Mouse (Mus musculus): ENCODE results near the gene Sostdc1.

The Sostdc1 gene

DNA sequence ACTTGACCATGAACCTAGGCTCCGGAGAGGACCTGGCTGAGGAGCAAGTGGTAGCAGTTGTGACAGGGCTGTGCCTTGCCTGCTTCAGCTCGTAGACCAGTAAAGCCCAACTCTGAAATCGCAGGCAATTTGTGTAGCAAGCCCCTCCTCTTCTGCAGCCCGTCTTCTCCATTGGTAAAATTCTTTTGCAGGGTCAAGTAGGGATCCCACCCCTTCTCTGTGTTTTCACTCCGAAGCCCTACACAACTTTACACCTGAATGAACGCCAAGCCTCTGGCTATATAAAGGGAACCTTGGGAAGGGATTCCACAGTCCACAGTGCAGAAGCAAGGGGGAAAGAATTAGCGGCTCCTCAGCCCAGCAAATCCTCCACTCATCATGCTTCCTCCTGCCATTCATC is at the start of gene Sostdc1:
TSS of gene Sostdc1 (plus strand) at position 224 of the 400 bp plus-strand sequence.
- no peak for DNase-seq (ENCODE audit: low spot score)

DNA sequence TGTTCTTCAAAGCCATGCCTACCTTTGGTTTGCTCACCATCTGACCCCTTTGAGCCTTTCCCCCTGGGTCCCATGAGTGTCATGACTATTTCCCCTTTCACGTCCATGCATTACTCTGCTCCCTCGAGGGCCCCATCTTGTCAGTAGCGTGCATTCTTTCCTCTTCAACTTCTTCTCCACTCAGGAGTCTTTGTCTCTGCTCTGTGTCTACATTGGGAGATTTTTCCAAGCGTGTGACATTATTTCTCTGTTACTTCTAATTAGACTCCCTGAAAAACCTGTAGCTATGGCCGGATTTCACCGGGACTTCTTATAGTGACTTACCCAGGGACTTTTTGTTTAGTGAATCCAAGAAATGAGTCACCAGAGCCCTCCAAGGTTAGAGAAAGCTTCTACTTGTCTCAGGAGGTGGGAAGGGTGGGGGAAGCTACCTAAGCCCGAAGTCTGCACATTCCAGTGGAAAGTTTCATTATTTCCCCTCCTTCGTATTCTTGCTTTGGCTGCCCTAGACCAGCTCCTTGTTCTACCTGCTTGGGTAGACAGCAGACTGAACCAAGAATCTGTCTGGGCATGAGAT is 46.2 kb upstream of the Sostdc1 start:
- no peak for DNase-seq (ENCODE audit: low spot score)

DNA sequence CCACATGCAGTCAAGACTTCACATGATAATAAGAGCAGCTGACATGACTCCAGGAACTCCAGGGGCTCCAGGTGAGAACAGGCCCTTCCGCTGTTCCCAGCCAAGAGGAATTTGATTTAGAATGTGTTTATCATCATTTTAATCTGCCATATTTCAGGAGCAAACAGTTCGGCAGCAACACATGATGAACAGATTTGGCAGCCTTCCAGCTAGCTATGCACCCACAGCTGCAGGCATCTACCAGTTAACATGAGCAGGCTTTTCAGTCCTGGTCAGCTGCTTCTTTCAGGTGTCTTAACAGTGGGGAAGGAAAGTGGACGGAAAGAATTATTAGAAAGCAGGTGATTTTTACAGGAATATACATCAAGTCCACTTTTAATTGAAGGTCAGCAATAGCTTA is 39.1 kb upstream of the Sostdc1 start:
- no peak for DNase-seq (ENCODE audit: low spot score)

DNA sequence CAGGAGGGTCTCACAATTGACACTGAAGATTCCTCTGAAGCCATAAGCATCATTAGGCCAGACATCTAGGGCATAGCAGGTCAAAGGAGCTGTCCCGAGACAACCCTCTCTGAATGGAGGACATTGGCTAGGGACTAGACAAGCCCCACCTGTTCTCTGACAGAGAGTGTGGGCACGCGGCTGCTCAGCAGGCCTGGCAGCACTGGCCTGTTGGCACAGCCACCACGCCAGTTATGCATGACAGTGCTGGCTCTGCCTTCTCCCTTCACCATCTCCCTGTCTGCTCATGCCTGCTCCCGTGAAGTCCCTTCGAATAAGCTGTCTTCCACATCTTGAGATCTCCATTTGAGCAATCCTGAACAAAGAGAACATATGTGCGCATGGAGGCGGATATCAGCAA is 24.3 kb upstream of the Sostdc1 start:
- DNase-seq (ENCODE audit: low spot score): no peak

DNA sequence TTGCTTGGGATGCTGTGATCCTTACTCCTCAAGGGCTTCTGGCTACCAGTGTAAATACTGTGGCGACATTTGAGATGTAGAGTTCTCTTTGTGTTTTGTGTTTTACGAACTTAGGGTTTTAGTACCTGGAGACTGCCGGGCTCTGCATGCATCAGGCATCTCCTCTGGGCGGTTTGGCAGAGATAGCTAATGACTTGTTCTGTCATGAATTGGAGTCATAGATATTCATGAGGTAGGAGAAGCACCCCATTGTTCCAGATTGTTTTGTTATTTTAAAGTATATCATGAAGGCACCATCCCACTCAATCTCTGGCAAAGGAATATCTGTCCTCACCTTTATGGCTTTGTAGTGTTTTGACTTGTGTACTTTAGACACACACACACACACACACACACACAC is 23.5 kb upstream of the Sostdc1 start:
- no peak for DNase-seq (ENCODE audit: low spot score)

DNA sequence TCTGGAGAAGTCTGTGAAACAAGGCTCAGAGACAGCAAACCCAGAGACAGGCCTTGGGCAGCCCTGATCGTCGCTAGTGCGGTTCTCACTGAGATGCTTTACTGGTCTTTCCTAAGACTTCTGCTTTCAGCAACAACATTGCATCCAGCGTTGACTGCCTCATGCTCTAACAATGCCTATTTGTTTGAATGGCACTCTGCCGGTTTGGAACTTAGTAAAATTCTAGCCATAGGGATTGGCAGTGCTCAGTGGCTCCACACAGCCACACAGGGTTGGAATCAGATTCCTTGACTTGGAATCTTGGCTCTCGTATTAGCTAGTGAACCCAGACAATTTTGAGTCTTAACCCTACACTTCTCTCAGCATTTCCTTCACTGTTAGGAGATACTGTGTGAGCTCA is 22.6 kb upstream of the Sostdc1 start:
- DNase-seq (ENCODE audit: low spot score): no peak

DNA sequence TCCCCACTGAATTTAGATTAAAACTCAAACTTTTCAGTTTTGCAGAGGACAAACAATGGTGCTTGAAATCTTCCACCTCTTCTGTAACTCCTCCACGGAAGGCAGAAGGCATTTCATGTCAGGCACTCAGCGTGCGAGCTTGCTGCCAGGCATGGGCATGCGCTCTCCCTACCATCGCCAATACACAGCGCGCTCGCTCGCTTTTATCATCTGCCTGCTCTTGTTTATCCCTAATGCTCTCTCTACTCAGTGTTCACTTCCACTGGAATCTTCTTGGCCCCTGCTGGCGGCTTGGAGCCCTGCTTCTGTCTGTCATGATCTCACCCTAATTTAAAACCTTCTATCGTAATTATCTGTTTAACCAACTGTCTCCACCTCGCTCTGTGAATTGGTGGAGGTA is 11.6 kb upstream of the Sostdc1 start:
- DNase-seq (ENCODE audit: low spot score): no peak

DNA sequence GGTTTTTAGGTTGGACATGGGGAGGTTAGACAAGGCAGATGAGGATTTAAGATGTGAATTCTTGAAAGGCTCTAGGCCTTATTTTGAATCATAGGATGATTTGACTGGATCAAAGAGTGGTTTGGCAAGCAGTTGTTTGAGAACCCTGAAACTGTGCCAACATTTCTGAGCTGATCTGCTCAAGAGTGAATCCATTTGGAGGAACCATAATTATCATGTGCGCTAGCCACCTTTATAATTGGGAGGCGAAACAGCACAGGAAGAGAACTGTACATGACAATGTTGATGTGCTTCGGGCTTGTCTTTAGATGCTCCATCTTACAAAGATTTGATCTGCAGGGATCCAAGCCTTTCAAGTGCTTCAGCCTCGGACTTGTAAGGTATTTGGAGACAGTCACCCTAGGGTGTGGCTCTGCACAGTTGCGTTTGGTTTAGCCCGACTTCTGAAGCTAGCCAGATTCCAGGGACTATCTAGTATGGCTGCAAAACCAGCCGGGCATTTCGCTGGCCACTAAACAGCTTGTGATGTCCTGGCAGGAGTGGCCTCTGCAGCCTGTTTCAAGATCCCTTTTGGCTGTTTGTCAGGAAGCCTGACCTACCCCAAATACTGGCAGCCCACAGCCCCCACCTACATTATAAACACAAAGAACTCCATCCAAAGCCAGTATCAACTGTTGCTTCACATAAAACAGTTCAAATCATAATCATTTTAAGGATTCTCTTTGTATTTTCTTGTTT is 10.9 kb upstream of the Sostdc1 start:
- DNase-seq (ENCODE audit: low spot score): no peak

DNA sequence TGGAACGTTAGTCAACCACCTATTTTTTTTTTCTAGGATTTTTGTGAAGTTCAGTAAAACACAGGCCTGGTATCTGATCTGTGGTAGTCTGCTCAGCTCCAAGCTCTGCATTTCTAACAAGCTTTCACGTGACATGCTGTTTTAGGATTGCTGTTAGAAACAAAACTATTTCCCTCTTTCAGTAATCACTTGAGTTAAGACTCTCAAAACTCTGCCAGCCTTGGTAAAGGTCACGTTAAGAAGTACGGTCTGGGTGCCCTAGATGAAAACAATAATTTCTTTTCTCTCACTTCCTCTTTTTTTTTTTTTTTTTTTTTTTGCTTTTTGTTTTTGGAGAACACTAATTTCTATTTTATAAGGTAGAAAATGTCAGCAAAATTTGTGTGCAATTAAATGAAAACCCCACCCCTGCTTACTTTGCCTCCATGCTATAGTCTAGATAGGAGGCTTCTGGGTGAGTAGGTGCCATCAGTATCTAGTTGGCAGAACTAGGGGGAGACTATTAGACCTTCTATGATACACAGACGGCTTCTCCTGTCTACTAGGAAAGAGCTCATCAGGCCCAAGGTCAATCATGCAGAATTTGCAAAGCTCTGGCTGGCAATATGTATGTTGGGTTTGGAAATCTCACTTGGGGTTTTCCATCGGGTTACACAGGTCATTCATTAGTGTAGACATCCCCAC is 5.1 kb upstream of the Sostdc1 start:
- DNase-seq (ENCODE audit: low spot score): no peak

DNA sequence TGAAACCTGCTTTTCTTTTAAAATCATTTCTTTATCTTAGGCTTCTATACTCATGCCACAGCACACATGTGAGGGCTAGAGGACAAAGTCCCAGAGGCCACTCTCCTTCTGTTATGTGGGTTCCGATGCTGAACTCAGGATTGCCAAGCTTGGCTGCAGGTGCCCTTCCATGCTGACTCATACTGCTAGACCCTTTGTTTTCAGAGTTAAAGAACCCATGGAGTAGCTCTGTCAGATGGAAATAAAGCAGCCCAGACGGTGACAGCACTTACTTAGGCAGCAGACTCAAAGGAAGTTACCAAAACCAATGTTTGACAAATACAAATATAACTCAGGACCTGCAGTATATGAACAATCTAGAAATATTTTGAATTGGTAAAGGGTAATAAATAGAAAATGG is 924 bp upstream of the Sostdc1 start:
- no peak for DNase-seq (ENCODE audit: low spot score)

DNA sequence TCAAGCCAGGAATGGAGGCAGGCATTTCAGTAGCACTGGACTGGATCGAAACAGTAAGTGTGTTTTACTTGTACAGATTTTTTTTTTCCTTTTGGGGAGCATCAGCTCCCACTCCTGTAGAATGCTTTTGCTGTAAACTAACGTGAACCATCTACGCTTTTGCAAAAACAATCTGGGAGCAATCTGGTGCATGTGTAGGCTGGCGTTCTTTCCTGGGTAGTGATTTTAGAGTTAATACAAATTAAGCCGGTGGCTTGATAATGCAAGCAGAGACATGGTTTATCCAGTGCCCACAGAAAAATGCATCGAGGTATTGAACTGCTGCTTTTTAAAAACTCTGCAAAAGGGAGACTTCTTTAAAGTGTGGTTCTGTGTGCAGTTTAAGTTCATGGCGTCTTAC is 507 bp downstream of the Sostdc1 start:
- DNase-seq (ENCODE audit: low spot score): no peak

DNA sequence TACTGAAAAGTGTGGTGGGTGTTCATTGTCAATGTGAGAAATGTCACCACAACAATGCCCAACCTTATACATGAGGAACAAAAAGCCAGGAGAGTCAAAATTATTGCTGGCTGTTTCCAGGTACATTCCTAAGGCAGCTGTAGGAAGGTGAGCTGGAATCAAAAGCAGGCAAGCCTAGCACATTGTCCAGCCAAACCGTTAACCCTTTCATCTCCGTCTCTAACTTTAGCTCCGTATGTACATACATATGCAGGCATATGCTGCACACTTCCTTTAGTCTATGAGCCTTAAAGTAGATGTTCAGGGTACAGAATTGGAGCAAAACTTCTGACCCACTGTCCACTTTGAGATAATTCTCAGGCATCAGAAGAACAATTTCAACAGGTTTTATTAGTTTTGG is 1.6 kb downstream of the Sostdc1 start:
- no peak for DNase-seq (ENCODE audit: low spot score)

DNA sequence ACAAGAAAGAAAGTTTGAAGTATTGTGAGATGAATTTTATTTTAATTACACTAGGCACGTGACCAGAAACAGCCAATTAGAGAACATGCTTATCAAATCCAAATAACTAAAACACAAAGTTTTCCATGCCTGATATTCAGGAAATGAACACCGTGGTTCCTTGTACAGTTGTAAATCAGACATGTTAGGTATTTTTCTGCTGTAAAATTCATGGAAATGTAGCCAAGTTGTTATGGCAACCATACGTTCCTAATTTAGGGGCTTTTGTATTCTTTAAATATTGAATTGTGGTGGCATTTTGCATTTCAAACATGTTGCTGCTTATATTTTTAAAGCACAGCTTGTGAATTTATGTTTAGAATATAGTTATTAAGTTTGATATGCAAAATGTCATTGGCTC is 2.1 kb downstream of the Sostdc1 start:
- DNase-seq (ENCODE audit: low spot score): no peak

DNA sequence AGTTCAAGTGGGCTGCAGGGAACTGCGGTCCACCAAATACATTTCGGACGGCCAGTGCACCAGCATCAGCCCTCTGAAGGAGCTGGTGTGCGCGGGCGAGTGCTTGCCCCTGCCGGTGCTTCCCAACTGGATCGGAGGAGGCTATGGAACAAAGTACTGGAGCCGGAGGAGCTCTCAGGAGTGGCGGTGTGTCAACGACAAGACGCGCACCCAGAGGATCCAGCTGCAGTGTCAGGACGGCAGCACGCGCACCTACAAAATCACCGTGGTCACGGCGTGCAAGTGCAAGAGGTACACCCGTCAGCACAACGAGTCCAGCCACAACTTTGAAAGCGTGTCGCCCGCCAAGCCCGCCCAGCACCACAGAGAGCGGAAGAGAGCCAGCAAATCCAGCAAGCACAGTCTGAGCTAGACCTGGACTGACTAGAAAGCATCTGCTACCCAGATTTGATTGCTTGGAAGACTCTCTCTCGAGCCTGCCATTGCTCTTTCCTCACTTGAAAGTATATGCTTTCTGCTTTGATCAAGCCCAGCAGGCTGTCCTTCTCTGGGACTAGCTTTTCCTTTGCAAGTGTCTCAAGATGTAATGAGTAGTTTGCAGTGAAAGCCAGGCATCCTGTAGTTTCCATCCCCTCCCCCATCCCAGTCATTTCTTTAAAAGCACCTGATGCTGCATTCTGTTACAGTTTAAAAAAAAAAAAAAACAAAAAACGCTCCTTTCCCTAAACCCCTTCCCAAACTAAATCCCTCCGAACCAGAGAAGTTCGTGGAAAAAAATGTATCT is 3.3 kb downstream of the Sostdc1 start:
- peak; percentile 29 for DNase-seq (ENCODE audit: low spot score)

DNA sequence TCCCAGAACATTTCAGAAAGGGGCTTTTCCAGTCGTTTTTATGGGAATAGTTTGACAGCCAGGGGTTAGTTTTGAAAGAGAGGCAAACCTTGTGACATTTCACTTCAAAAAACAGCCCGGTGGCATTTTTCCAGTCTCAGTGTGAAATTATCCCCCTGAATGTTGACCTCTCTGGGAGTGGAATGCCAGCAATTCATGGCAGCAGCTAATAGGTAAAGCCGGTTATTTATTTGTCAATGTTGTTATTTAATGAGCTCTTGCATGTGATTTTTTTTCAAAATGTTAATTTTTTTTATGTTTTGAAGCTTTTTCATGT is 3.8 kb downstream of the Sostdc1 start:
- DNase-seq (ENCODE audit: low spot score): no peak

DNA sequence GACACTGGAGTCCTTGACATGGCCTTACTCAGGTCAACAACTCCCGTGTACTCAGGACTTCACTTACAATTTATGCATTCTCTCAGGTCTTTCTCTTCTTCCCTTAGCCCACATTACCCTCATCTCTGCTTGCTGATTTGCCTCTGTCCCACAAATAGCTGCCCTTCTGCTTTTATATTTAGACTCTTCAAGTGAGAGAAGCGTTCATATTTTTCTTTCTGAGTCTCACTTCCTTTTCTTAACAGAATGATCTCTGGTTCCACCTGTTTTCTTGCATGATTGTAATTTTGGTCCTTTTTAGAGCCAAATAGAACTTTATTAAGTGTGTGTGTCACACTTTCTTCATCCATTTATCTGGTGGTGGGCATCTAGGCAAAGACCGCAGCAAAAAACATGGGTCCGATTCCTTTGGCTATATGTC is 12.2 kb downstream of the Sostdc1 start:
- no peak for DNase-seq (ENCODE audit: low spot score)

DNA sequence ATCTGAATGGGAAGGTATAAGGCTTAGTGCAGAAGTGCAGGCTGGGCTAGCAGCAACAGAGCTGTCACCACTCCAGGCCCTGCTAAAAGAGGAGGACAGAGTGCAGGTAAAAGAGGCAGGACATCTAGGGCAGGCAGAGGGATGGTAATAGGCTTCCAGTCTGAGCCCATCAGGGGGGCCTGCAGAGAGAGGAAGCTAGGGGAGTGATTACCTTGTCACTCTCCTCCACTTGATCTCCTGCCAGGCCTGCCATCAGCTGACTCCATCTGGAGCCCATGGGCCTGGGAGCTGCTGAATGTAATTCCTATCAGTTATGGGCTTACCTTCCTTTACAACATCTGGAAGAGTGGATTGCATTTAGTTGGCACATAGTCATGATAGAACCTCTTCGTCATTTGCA is 18.7 kb downstream of the Sostdc1 start:
- DNase-seq (ENCODE audit: low spot score): no peak

DNA sequence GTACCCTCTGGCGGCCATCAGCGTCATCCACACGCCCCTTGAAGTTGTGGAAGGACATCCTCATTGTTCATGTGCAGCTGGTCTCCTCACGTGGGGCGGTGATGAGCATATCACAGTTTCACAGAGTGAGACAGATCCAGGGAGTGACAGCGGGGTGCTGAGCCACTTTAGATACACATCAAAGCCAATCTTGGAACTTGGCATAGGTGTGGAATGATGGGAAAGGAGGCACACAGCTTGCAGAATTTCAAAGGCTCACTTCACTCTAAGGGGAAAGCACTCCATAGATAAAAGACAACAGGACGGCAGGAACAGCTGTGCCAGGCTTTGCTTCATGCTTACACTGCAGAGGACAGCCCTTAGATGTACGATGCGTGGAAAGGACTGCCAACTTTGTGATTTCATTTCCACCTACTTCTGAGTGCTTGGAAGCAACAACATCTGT is 19.9 kb downstream of the Sostdc1 start:
- no peak for DNase-seq (ENCODE audit: low spot score)

DNA sequence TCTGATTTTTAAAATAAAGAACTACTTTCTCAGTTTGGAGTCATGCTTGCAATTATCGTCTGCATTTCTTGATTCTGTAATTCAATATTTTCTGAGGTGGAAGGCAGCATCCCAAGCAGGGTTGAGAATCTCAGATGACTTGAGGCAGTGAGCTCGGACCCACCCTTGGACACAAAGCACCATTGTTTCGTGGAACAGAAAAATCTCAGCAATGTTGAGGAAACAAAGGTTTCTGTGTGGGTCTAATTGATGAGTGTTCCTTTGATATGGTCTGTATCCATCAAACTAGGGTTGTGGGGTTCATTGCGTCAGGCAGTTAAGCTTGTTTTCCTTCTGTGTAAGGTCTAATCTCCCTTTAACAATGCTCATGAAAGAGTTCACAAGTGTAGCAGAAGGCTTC is 30.2 kb downstream of the Sostdc1 start:
- no peak for DNase-seq (ENCODE audit: low spot score)

DNA sequence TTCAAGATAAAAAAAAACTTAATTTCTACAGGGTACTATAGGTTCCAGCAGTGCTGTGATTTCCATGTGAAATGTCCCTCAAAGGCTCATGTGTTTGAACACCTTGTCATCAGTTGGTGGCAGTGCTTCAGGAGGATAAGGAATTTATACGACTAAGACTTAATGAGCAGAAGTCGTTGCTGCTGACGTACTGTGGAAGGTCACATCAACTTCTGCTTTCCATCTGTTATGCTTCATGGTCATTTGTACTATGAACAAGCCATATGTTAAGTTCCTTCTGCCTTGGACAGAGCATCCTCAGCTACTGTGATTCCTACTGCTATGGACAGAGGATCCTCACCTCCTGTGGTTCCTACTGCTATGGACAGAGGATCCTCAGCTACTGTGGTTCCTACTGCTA is 46.1 kb downstream of the Sostdc1 start:
- DNase-seq (ENCODE audit: low spot score): no peak

DNA sequence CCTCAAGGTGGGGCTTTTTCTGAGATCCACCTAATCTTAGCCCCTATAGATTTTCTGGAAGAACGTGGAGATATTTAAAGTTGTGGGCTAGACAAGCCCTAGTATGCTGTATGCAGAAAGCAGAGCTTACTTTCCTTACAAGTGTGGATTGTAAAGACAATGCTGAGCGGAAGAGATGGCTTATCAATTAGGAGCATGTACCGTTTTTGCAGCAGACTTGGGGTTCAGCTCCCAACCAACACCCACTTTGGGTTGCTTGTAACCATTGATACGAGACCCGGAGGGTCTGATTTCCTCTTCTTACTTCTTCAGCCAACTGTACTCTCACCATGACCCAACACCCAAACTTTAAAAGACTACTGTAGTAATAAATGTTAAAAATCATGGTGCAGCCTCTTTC is 46.8 kb downstream of the Sostdc1 start:
- DNase-seq (ENCODE audit: low spot score): no peak

DNA sequence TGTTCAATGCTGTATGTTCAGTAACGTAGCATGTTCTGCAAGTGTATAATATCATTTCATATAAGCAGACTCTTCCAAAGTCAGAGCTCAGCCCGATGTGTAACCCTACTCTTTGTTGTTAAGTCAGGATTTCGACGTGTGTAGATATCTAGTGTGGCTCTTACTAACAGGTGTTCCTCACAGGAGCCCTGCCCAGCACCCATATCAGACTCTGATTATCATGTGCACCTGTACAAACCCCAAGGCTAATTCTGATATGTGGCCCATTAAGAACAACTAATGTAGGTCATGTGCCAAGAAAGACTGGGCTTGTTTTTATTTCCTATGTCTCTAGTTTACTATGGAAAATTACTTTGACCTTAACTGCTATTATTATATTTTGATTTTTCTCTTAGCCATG is 50.1 kb downstream of the Sostdc1 start:
- no peak for DNase-seq (ENCODE audit: low spot score)

All from ovary, postnatal 36 days (tissue).